Mouse (Mus musculus) MEL (cell line): Measurements from ENCODE around the gene Hspa1b. TPM values are rescaled to one million over a fixed set of nuclear protein-coding genes. Genes with fewer than 3 reads are reported as not detected.
A peak's percentile ranks its signal among the peaks of the same experiment; 100 is the strongest.

ENCODE experiments used
- DNase-seq: peaks from one replicate; pipeline ENCODE4 v3.0.0; 2011; ENCODE audit warnings: low read depth, low spot score
- H3K27ac ChIP-seq: 2 replicates; pipeline ENCODE4 v1.5.1; 2012; ENCODE audit warnings: low read depth, mild to moderate bottlenecking, control low read depth, low read length, moderate library complexity; ENCODE audit not compliant: control insufficient read depth
- H3K27me3 ChIP-seq, 2 experiments: fragments of 150-350 bp in 1 of 2; sonication (generic) in 1 of 2; 2 replicates each; pipeline ENCODE4 v1.6.1; 2012; ENCODE audit warnings: low read length in 2 of 2, mild to moderate bottlenecking in 2 of 2, improper control_type of control experiment in 1 of 2, moderate library complexity in 1 of 2; ENCODE audit not compliant: insufficient read depth in 2 of 2, control insufficient read depth in 1 of 2
- H3K36me3 ChIP-seq, 2 experiments: 2 replicates each; pipeline ENCODE4 v1.6.1; 2012 to 2014; ENCODE audit warnings: low read length in 2 of 2, improper control_type of control experiment in 1 of 2, inconsistent platforms in 1 of 2, mild to moderate bottlenecking in 1 of 2; ENCODE audit not compliant: insufficient read depth in 2 of 2, control insufficient read depth in 1 of 2
- H3K4me1 ChIP-seq, 2 experiments: fragments of 150-350 bp in 1 of 2; sonication (generic) in 1 of 2; 2 replicates each; pipeline ENCODE4 v1.6.1; 2012; ENCODE audit warnings: low read length in 2 of 2, improper control_type of control experiment in 1 of 2, mild to moderate bottlenecking in 1 of 2; ENCODE audit not compliant: insufficient read depth in 2 of 2, control insufficient read depth in 1 of 2
- H3K4me3 ChIP-seq, 2 experiments: fragments of 150-350 bp in 1 of 2; sonication (generic) in 1 of 2; 2 replicates each; pipeline ENCODE4 v1.5.1; 2012; ENCODE audit warnings: low read depth in 2 of 2, low read length in 2 of 2, mild to moderate bottlenecking in 2 of 2, moderate library complexity in 2 of 2, control low read depth in 1 of 2, improper control_type of control experiment in 1 of 2; ENCODE audit not compliant: control insufficient read depth in 1 of 2, insufficient read depth in 1 of 2
- H3K79me2 ChIP-seq: 2 replicates; pipeline ENCODE4 v1.6.1; 2012; ENCODE audit warnings: mild to moderate bottlenecking, low read length, moderate library complexity; ENCODE audit not compliant: control insufficient read depth, poor library complexity, insufficient read depth
- H3K9ac ChIP-seq: 2 replicates; pipeline ENCODE4 v1.6.1; 2012; ENCODE audit warnings: low read depth, mild to moderate bottlenecking, control low read depth, low read length, moderate library complexity; ENCODE audit not compliant: control insufficient read depth, poor library complexity, severe bottlenecking
- H3K9me3 ChIP-seq: fragments of 150-350 bp; sonication (generic); replicated peaks from 2 replicates; pipeline ENCODE4 v1.6.1; 2012; ENCODE audit warnings: mild to moderate bottlenecking, low read length, improper control_type of control experiment, moderate library complexity; ENCODE audit not compliant: insufficient read depth
- BHLHE40 ChIP-seq: IDR thresholded peaks from 2 replicates; pipeline ENCODE4 v1.6.1; 2012; ENCODE audit warnings: low read depth, mild to moderate bottlenecking, inconsistent platforms, low read length, improper control_type of control experiment, borderline replicate concordance
- CHD1 ChIP-seq: IDR thresholded peaks from 2 replicates; pipeline ENCODE4 v1.6.1; 2012; ENCODE audit warnings: low read depth, mild to moderate bottlenecking, inconsistent platforms, low read length, improper control_type of control experiment
- CHD2 ChIP-seq: IDR thresholded peaks from 2 replicates; pipeline ENCODE4 v1.6.1; 2011; ENCODE audit warnings: low read length, improper control_type of control experiment
- CTCF ChIP-seq, 3 experiments: IDR thresholded peaks in 2 of 3; conservative IDR thresholded peaks in 1 of 3; 2 replicates each; pipeline ENCODE4 v1.5.1; 2011 to 2012; ENCODE audit warnings: low read length in 3 of 3, low read depth in 2 of 3, mild to moderate bottlenecking in 2 of 3, improper control_type of control experiment in 1 of 3, inconsistent platforms in 1 of 3, mixed read lengths in 1 of 3, moderate library complexity in 1 of 3; ENCODE audit not compliant: control insufficient read depth in 1 of 3, insufficient read depth in 1 of 3, poor library complexity in 1 of 3, severe bottlenecking in 1 of 3
- E2F4 ChIP-seq: IDR thresholded peaks from 2 replicates; pipeline ENCODE4 v1.6.1; 2011; ENCODE audit warnings: low read depth, low read length, improper control_type of control experiment, borderline replicate concordance
- ELF1 ChIP-seq: IDR thresholded peaks from 2 replicates; pipeline ENCODE4 v1.6.1; 2014; ENCODE audit warnings: low read depth, mild to moderate bottlenecking, inconsistent platforms, low read length, improper control_type of control experiment, moderate library complexity
- EP300 ChIP-seq, 2 experiments: IDR thresholded peaks; 2 replicates each; pipeline ENCODE4 v1.6.1; 2011; ENCODE audit warnings: improper control_type of control experiment in 2 of 2, low read length in 2 of 2, low read depth in 1 of 2, mild to moderate bottlenecking in 1 of 2
- ETS1 ChIP-seq: IDR thresholded peaks from 2 replicates; pipeline ENCODE4 v1.6.1; 2012; ENCODE audit warnings: low read depth, mild to moderate bottlenecking, inconsistent platforms, low read length, improper control_type of control experiment, moderate library complexity
- GATA1 ChIP-seq: IDR thresholded peaks from 2 replicates; pipeline ENCODE4 v1.6.1; 2011; ENCODE audit warnings: low read depth, low read length, improper control_type of control experiment
- JUND ChIP-seq: IDR thresholded peaks from 2 replicates; pipeline ENCODE4 v1.6.1; 2011; ENCODE audit warnings: low read depth, mild to moderate bottlenecking, improper control_type of control experiment, low read length
- MAFK ChIP-seq: IDR thresholded peaks from 2 replicates; pipeline ENCODE4 v1.6.1; 2011; ENCODE audit warnings: low read depth, mild to moderate bottlenecking, low read length, improper control_type of control experiment, borderline replicate concordance
- MAX ChIP-seq: IDR thresholded peaks from 2 replicates; pipeline ENCODE4 v1.6.1; 2011; ENCODE audit warnings: low read length, improper control_type of control experiment
- MAZ ChIP-seq: IDR thresholded peaks from 2 replicates; pipeline ENCODE4 v1.6.1; 2012; ENCODE audit warnings: low read depth, mild to moderate bottlenecking, inconsistent platforms, low read length, improper control_type of control experiment
- MXI1 ChIP-seq: IDR thresholded peaks from 2 replicates; pipeline ENCODE4 v1.6.1; 2011; ENCODE audit warnings: mild to moderate bottlenecking, low read depth, low read length, improper control_type of control experiment
- MYB ChIP-seq: IDR thresholded peaks from 2 replicates; pipeline ENCODE4 v1.6.1; 2011; ENCODE audit warnings: mild to moderate bottlenecking, low read depth, low read length, improper control_type of control experiment
- MYC ChIP-seq: IDR thresholded peaks from 2 replicates; pipeline ENCODE4 v1.6.1; 2011; ENCODE audit warnings: low read depth, mild to moderate bottlenecking, low read length, improper control_type of control experiment, moderate library complexity
- POLR2A ChIP-seq, 2 experiments: IDR thresholded peaks; 2 replicates each; pipeline ENCODE4 v1.6.1; 2011 to 2012; ENCODE audit warnings: low read length in 2 of 2, mild to moderate bottlenecking in 2 of 2, control low read depth in 1 of 2, improper control_type of control experiment in 1 of 2, low read depth in 1 of 2, moderate library complexity in 1 of 2; ENCODE audit not compliant: control insufficient read depth in 1 of 2, insufficient read depth in 1 of 2, poor library complexity in 1 of 2
- POLR2AphosphoS2 ChIP-seq: IDR thresholded peaks from 2 replicates; pipeline ENCODE4 v1.6.1; 2011; ENCODE audit warnings: low read length, improper control_type of control experiment
- POLR2AphosphoS5 ChIP-seq: IDR thresholded peaks from 2 replicates; pipeline ENCODE4 v1.6.1; 2012; ENCODE audit warnings: low read depth, borderline replicate concordance, mild to moderate bottlenecking, inconsistent platforms, low read length, moderate library complexity, mixed read lengths
- RAD21 ChIP-seq: IDR thresholded peaks from 2 replicates; pipeline ENCODE4 v1.6.1; 2011; ENCODE audit warnings: mild to moderate bottlenecking, low read depth, low read length, improper control_type of control experiment
- SIN3A ChIP-seq: IDR thresholded peaks from 2 replicates; pipeline ENCODE4 v1.6.1; 2012; ENCODE audit warnings: low read length, improper control_type of control experiment, inconsistent platforms
- TAL1 ChIP-seq: IDR thresholded peaks from 2 replicates; pipeline ENCODE4 v1.6.1; 2012; ENCODE audit warnings: mild to moderate bottlenecking, inconsistent platforms, low read length, moderate library complexity, mixed read lengths
- TBP ChIP-seq: IDR thresholded peaks from 2 replicates; pipeline ENCODE4 v1.8.0; 2011; ENCODE audit warnings: low read depth, low read length, improper control_type of control experiment
- TCF12 ChIP-seq: IDR thresholded peaks from 2 replicates; pipeline ENCODE4 v1.6.1; 2014; ENCODE audit warnings: low read depth, mild to moderate bottlenecking, inconsistent platforms, low read length, improper control_type of control experiment, moderate library complexity
- UBTF ChIP-seq: IDR thresholded peaks from 2 replicates; pipeline ENCODE4 v1.6.1; 2012; ENCODE audit warnings: low read depth, mild to moderate bottlenecking, inconsistent platforms, low read length, improper control_type of control experiment, moderate library complexity, borderline replicate concordance; ENCODE audit not compliant: insufficient read depth
- USF1 ChIP-seq: IDR thresholded peaks from 2 replicates; pipeline ENCODE4 v1.6.1; 2014; ENCODE audit warnings: low read depth, mild to moderate bottlenecking, inconsistent platforms, low read length, improper control_type of control experiment, moderate library complexity
- ZC3H11A ChIP-seq: IDR thresholded peaks from 2 replicates; pipeline ENCODE4 v1.6.1; 2012; ENCODE audit warnings: low read depth, mild to moderate bottlenecking, inconsistent platforms, low read length, improper control_type of control experiment
- ZKSCAN1 ChIP-seq: IDR thresholded peaks from 2 replicates; pipeline ENCODE4 v1.6.1; 2012; ENCODE audit warnings: low read depth, mild to moderate bottlenecking, inconsistent platforms, low read length, improper control_type of control experiment, moderate library complexity
- ZMIZ1 ChIP-seq: IDR thresholded peaks from 2 replicates; pipeline ENCODE4 v1.6.1; 2012; ENCODE audit warnings: low read depth, mild to moderate bottlenecking, inconsistent platforms, low read length, improper control_type of control experiment, moderate library complexity
- ZNF384 ChIP-seq: IDR thresholded peaks from 2 replicates; pipeline ENCODE4 v1.6.1; 2012; ENCODE audit warnings: low read depth, mild to moderate bottlenecking, inconsistent platforms, low read length, improper control_type of control experiment
- polyA plus RNA-seq, 2 experiments: library from polyadenylated mRNA; stranded (reverse) in 1 of 2; unstranded in 1 of 2; fragments of >175 nt in 1 of 2; fragments of >200 nt in 1 of 2; gene quantifications; 2 replicates each; pipeline versions ENCODE4 v1.2.1 to v1.2.4; 2012; ENCODE audit warnings: low replicate concordance in 2 of 2, low read depth in 1 of 2; ENCODE audit not compliant: insufficient read length in 2 of 2, insufficient read depth in 1 of 2, missing spikeins in 1 of 2
- total RNA-seq: library from RNA; depleted of rRNA; stranded (reverse); fragments of 300-350 nt; gene quantifications from 2 replicates; pipeline ENCODE4 v1.2.3, GENCODE M21; 2012

The Hspa1b gene
- total and polyA plus RNA-seq, 3 experiments: 0.04 TPM; not detected in 2

- no peak for TF ChIP-seq USF1
- TF ChIP-seq ZC3H11A: no peak
- TF ChIP-seq CHD2: no peak
- TF ChIP-seq MYB: 0 out of 2 replicates have a peak, but pooled peaks have one; percentile 46
- TF ChIP-seq CHD1: peak; percentile 70
- no peak for TF ChIP-seq ELF1
- no peak for TF ChIP-seq ETS1
- no peak for TF ChIP-seq GATA1
- no peak for TF ChIP-seq UBTF
- TF ChIP-seq TBP: peak; percentile 92
- TF ChIP-seq SIN3A: no peak; the same call in 1 of the 2 replicates
- TF ChIP-seq MXI1: peak; percentile 61
- peak; percentile 40; the same call in 1 of the 2 replicates for TF ChIP-seq MYC
- no peak for TF ChIP-seq TCF12
- no peak for TF ChIP-seq MAX
- TF ChIP-seq ZNF384: no peak
- no peak for TF ChIP-seq BHLHE40
- no peak for TF ChIP-seq RAD21
- TF ChIP-seq JUND: no peak
- no peak for TF ChIP-seq MAFK
- TF ChIP-seq ZKSCAN1: no peak
Observed at GRCm38 (mm10) chr17:35002153-35002865, 43.3 kb upstream of the Hspa1b start (continued).

GRCm38 (mm10) chr17:35001452-35002152 is 42.6 kb upstream of the Hspa1b start:
- peak; percentile 66 for DNase-seq
- peaks cover 0 to 5% of the 10 kb centered on the region in 2 experiments; a peak in 2 of 4 replicates for H3K4me1 ChIP-seq
- no peaks in the 10 kb centered on the region for H3K27me3 ChIP-seq
- peaks cover 79% of the 10 kb centered on the region for H3K79me2 ChIP-seq
- peak overlapping the region; percentile 99 for H3K27ac ChIP-seq
- peaks cover 0 to 7% of the 10 kb centered on the region in 2 experiments; a peak in 3 of 4 replicates for H3K36me3 ChIP-seq
- H3K9me3 ChIP-seq: no peaks in the 10 kb centered on the region
- H3K9ac ChIP-seq: peak overlapping the region; percentile 100
- peak overlapping the region; percentile 64 to 89 for H3K4me3 ChIP-seq
- TF ChIP-seq CTCF (IDR thresholded peaks at IDR 0.05 in 2 of 3, conservative IDR thresholded peaks at IDR 0.05 in 1 of 3; ENCODE audit: control insufficient read depth in 1 of 3, insufficient read depth in 1 of 3, low read depth in 2 of 3, low read length in 3 of 3, poor library complexity in 1 of 3, severe bottlenecking in 1 of 3) (no peak), USF1 (no peak), MAX (0 out of 2 replicates have a peak, but pooled peaks have one; percentile 17), TAL1 (no peak), MAZ (no peak), POLR2AphosphoS5 (no peak), CHD1 (peak; percentile 24; the same call in 1 of the 2 replicates), MXI1 (no peak; the same call in 1 of the 2 replicates), POLR2A (IDR thresholded peaks at IDR 0.05; ENCODE audit: control insufficient read depth in 1 of 2, insufficient read depth in 1 of 2, low read depth in 1 of 2, low read length in 2 of 2, poor library complexity in 1 of 2) (peak in 1 of 2 experiments; percentile 50; a peak in 1 of 4 replicates), EP300 (IDR thresholded peaks at IDR 0.05; ENCODE audit: low read depth in 1 of 2, low read length in 2 of 2) (no peak; a peak in 1 of 4 replicates), TBP (peak; percentile 48; the same call in 1 of the 2 replicates), ZMIZ1 (no peak), RAD21 (no peak), ZNF384 (no peak), TCF12 (no peak), POLR2AphosphoS2 (no peak), CHD2 (no peak), UBTF (no peak), ZC3H11A (no peak), ELF1 (no peak), E2F4 (no peak), JUND (no peak), MAFK (no peak)
